Mouse (Mus musculus): ENCODE results near the gene Rab4b. TPM values are rescaled to one million over a fixed set of nuclear protein-coding genes. Genes with fewer than 3 reads are reported as not detected.

Gene Rab4b
- polyA plus RNA-seq, 1 experiment from 2014 or later = 32.7 TPM

DNA sequence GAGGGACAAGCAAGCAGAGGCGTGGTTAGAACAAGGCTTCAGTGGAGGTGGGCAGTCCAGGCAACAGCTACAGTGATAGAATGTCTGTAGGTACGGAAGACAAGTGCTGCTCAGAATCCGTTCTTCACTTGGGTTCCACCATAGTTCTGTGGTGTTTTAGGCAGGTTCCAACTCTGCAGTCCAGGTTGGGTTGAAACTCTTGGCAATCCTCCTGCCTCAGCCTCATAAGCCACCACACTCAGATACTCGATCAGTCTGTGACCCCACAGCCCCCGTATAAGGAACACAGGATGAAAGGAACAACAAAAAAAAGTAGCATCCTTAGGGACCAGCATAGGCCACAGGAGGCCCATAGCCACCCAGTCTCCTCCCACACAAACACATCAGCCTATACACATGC is 13.7 kb upstream of the Rab4b start:
- peaks cover 64% of the 10 kb centered on the region for H3K36me3 ChIP-seq (replicated peaks; ENCODE audit: insufficient read depth, low read length)
- 82% methylated on average over 5 of the region's 5 CpGs for WGBS (ENCODE audit: insufficient replicate concordance)

DNA sequence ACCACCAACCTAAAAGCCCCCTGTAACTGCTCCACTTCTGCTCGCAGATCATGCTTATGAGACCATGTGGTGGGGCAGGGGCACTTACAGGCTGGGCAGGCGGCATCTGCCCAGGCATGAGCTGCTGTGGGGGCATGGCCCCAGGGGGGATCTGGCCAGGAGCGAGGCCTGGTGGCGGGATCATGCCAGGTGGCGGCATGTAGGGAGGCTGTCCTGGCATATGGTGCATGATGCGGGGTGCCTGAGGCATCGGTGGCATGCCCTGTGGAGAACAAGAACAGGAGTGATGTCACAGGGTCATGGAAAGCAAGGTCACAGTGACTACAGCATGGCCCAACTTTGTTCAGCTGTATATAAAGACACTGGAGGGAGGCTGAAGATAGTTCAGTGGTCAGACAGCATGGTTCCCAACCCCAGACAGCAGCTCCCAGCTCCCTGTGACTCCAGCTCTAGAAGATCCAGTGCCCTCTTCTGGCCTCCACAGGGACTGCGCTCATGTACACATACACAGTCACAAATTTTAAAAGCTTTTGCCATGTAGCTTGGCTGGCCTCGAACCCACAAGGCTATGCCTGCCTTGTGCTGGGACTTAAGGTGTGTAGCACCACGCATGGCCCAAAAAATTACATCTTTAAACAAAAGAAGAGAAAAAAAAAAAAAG is 10.7 kb upstream of the Rab4b start:
- peaks cover 3% of the 10 kb centered on the region for H3K4me1 ChIP-seq (ENCODE audit: insufficient read depth)
- DNase-seq (no peak), ATAC-seq (no peak)
- no peak overlapping the region for H3K27ac ChIP-seq (ENCODE audit: low read depth)
- no peaks in the 10 kb centered on the region for H3K9me3 ChIP-seq (ENCODE audit: low read length)
- no peaks in the 10 kb centered on the region for H3K27me3 ChIP-seq (ENCODE audit: insufficient read depth, low read length)
- H3K4me3 ChIP-seq (ENCODE audit: low read depth, low read length) = no peak overlapping the region
- H3K36me3 ChIP-seq (replicated peaks; ENCODE audit: insufficient read depth, low read length) = peaks cover 81% of the 10 kb centered on the region
- no peak overlapping the region for H3K9ac ChIP-seq (replicated peaks)
- no peak overlapping the region for H3K4me2 ChIP-seq (ENCODE audit: low read depth, low read length)
- no peak for TF ChIP-seq EP300 (IDR thresholded peaks at IDR 0.05; ENCODE audit: low read depth)
- TF ChIP-seq CTCF (IDR thresholded peaks at IDR 0.05; ENCODE audit: low read depth) = peak; percentile 45
- WGBS (ENCODE audit: insufficient replicate concordance) = 92% methylated on average over 10 of the region's 10 CpGs

More for the DNA sequence above, 13.7 kb upstream of the Rab4b start:
- no peak overlapping the region for H3K9ac ChIP-seq (replicated peaks)
- peaks cover 18% of the 10 kb centered on the region for H3K4me1 ChIP-seq (ENCODE audit: insufficient read depth)
- TF ChIP-seq EP300 (IDR thresholded peaks at IDR 0.05; ENCODE audit: low read depth) (no peak), CTCF (IDR thresholded peaks at IDR 0.05; ENCODE audit: low read depth) (no peak)
- no peak for DNase-seq
- H3K27me3 ChIP-seq (ENCODE audit: insufficient read depth, low read length) = no peaks in the 10 kb centered on the region
- ATAC-seq = no peak
- no peak overlapping the region for H3K4me3 ChIP-seq (ENCODE audit: low read depth, low read length)
- H3K27ac ChIP-seq (ENCODE audit: low read depth) = no peak overlapping the region
- no peaks in the 10 kb centered on the region for H3K9me3 ChIP-seq (ENCODE audit: low read length)
- H3K4me2 ChIP-seq (ENCODE audit: low read depth, low read length) = no peak overlapping the region

DNA sequence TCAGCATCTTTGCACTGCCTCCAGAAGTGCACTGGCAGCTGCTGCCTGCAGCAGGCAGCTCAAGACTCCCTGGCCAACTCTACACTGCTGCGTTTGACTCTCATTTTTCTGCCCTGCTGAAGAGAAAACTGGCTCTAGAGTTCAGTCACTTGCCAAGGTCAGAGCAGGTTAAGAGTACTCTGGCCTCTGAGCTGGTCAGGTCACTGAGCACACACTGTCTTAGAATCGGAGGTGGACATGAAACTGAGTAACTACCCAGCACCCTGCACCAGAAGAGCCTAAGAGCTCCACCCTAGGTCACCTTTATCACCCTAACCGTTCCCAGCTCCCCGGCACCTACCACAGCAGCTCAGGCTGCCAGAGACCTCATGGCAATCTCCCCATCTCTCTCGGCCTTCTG is 7.3 kb upstream of the Rab4b start:
- Histone ChIP-seq H3K9ac (replicated peaks) (no peak overlapping the region), H3K27ac (ENCODE audit: low read depth) (no peak overlapping the region), H3K4me1 (ENCODE audit: insufficient read depth) (no peaks in the 10 kb centered on the region), H3K9me3 (ENCODE audit: low read length) (no peaks in the 10 kb centered on the region), H3K4me3 (ENCODE audit: low read depth, low read length) (no peak overlapping the region), H3K4me2 (ENCODE audit: low read depth, low read length) (no peak overlapping the region), H3K27me3 (ENCODE audit: insufficient read depth, low read length) (no peaks in the 10 kb centered on the region), H3K36me3 (replicated peaks; ENCODE audit: insufficient read depth, low read length) (peaks cover 54% of the 10 kb centered on the region)
- WGBS (ENCODE audit: insufficient replicate concordance) = 75% methylated on average over 5 of the region's 5 CpGs
- no peak for ATAC-seq
- TF ChIP-seq EP300 (IDR thresholded peaks at IDR 0.05; ENCODE audit: low read depth) (no peak), CTCF (IDR thresholded peaks at IDR 0.05; ENCODE audit: low read depth) (no peak)
- no peak for DNase-seq

DNA sequence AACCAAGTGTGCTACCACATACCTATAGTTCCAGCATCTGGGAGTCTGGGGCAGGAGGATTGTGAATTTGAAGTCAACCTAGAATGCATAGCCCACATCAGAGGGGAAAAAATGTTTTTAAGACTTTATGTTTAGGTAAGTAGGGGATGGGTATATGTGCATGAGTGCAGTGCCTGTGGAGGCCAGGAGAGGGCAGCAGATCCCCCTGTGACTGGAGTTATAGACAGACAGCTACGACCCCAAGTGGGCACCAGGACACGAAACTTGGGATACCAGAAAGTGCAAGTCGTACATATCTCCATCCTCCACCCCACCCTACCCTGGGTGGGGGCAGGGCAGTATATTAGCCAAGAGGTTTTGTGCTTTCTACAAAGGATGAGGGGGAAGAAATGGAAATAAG is 6.3 kb upstream of the Rab4b start:
- H3K4me3 ChIP-seq (ENCODE audit: low read depth, low read length) = no peak overlapping the region
- peaks cover 44% of the 10 kb centered on the region for H3K36me3 ChIP-seq (replicated peaks; ENCODE audit: insufficient read depth, low read length)
- no peaks in the 10 kb centered on the region for H3K9me3 ChIP-seq (ENCODE audit: low read length)
- H3K9ac ChIP-seq (replicated peaks) = no peak overlapping the region
- H3K27ac ChIP-seq (ENCODE audit: low read depth) = no peak overlapping the region
- peaks cover 4% of the 10 kb centered on the region; the same call in 1 of the 2 replicates for H3K4me1 ChIP-seq (ENCODE audit: insufficient read depth)
- no peaks in the 10 kb centered on the region for H3K27me3 ChIP-seq (ENCODE audit: insufficient read depth, low read length)
- DNase-seq (peak; percentile 73), ATAC-seq (peak; percentile 40; the same call in 1 of the 2 replicates)
- no peak for TF ChIP-seq EP300 (IDR thresholded peaks at IDR 0.05; ENCODE audit: low read depth)
- peak; percentile 86 for TF ChIP-seq CTCF (IDR thresholded peaks at IDR 0.05; ENCODE audit: low read depth)
- WGBS (ENCODE audit: insufficient replicate concordance) = 37% methylated on average over 3 of the region's 3 CpGs
- no peak overlapping the region for H3K4me2 ChIP-seq (ENCODE audit: low read depth, low read length)

DNA sequence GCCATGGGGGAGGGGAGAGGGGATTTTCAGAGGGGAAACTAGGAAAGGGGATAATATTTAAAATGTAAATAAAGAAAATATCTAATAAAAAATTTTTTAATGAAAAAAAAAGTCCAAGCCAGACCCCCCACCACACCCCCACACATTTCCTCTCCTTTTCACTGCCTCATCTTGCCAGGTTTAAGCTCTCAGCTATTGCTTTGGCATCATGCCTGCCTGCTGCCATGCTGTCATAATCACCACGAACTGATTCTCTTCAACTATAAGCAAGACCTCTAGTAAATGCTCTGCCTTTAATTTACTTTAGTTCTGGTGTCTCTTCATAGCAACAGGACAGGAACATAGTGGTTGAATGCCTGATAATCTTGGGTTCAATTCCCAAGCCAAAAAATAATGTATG is 3.8 kb upstream of the Rab4b start:
- no peak for ATAC-seq
- H3K4me2 ChIP-seq (ENCODE audit: low read depth, low read length) = no peak overlapping the region
- H3K36me3 ChIP-seq (replicated peaks; ENCODE audit: insufficient read depth, low read length) = peaks cover 22% of the 10 kb centered on the region
- no peak for TF ChIP-seq EP300 (IDR thresholded peaks at IDR 0.05; ENCODE audit: low read depth)
- no peaks in the 10 kb centered on the region for H3K27me3 ChIP-seq (ENCODE audit: insufficient read depth, low read length)
- WGBS (ENCODE audit: insufficient replicate concordance) = 57% methylated on average over 1 of the region's 1 CpGs
- H3K4me1 ChIP-seq (ENCODE audit: insufficient read depth) = peaks cover 21% of the 10 kb centered on the region
- no peak overlapping the region for H3K4me3 ChIP-seq (ENCODE audit: low read depth, low read length)
- no peak for DNase-seq
- no peaks in the 10 kb centered on the region for H3K9me3 ChIP-seq (ENCODE audit: low read length)
- H3K9ac ChIP-seq (replicated peaks) = no peak overlapping the region
- no peak overlapping the region for H3K27ac ChIP-seq (ENCODE audit: low read depth)

DNA sequence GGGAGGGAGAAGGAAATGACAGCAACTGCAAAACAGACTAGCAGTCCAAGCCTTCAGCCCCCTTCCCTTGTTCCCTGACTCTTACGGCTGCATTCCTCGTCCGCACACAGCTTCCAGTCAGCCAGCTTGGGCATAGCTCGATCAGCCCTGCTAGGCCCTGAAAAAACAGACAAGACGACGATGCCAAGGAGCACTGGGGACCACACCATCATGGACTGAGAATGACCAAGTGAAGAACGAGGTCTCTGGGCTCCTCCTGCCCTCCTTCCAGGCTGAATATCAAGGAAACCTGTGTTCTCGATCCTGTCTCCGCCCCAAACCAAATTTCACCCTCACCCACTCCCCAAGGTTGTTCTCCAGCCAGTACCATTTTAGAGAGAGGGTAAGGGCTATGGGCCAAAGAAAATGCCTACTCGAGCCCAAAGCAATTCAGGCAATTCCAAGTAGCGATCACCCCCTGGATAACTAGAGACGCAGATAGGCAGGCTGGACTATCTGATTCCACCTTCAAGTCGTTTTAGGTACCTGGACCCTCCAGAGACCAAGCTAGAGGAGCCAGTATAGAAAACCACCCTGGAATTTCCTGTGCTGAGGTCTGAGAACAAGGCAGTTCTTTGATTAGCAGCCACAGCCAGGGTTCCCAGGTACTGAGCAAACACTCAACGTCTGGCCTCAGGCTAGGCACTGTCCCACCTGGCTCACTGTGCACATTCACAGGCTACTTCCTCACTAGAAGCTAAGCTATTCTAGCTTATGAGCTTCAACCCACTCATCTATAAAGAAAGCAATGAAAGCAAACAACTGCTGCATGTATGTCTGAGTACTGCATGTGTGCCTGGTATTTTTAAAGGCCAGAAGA is 2.4 kb upstream of the Rab4b start, which contains the start of the genes Gm21983 and Mia:
TSS of gene Gm21983 (minus strand) at position 250 of the 859 bp plus-strand sequence.
TSS of gene Mia (minus strand) at position 321 of the 859 bp plus-strand sequence.
- H3K27me3 ChIP-seq (ENCODE audit: insufficient read depth, low read length) = no peaks in the 10 kb centered on the region
- H3K9me3 ChIP-seq (ENCODE audit: low read length) = no peaks in the 10 kb centered on the region
- no peak for DNase-seq
- no peak for ATAC-seq
- no peak within 1 kb of the TSS for H3K9ac ChIP-seq (replicated peaks)
- peaks cover 21% of the 10 kb centered on the region for H3K4me1 ChIP-seq (ENCODE audit: insufficient read depth)
- H3K4me3 ChIP-seq (ENCODE audit: low read depth, low read length) = no peak within 1 kb of the TSS
- 73% methylated on average over 14 of the region's 14 CpGs for WGBS (ENCODE audit: insufficient replicate concordance)
- peaks cover 13% of the 10 kb centered on the region for H3K36me3 ChIP-seq (replicated peaks; ENCODE audit: insufficient read depth, low read length)
- TF ChIP-seq EP300 (IDR thresholded peaks at IDR 0.05; ENCODE audit: low read depth) (no peak), CTCF (IDR thresholded peaks at IDR 0.05; ENCODE audit: low read depth) (no peak)
- H3K27ac ChIP-seq (ENCODE audit: low read depth) = peak within 1 kb of the TSS; percentile 87; the same call in 1 of the 2 replicates
- H3K4me2 ChIP-seq (ENCODE audit: low read depth, low read length) = peak within 1 kb of the TSS; percentile 0; the same call in 1 of the 2 replicates

Measured in liver, postnatal 0 days (tissue).